Mouse (Mus musculus): ENCODE data around the gene Abhd4.

The Abhd4 gene

DNA sequence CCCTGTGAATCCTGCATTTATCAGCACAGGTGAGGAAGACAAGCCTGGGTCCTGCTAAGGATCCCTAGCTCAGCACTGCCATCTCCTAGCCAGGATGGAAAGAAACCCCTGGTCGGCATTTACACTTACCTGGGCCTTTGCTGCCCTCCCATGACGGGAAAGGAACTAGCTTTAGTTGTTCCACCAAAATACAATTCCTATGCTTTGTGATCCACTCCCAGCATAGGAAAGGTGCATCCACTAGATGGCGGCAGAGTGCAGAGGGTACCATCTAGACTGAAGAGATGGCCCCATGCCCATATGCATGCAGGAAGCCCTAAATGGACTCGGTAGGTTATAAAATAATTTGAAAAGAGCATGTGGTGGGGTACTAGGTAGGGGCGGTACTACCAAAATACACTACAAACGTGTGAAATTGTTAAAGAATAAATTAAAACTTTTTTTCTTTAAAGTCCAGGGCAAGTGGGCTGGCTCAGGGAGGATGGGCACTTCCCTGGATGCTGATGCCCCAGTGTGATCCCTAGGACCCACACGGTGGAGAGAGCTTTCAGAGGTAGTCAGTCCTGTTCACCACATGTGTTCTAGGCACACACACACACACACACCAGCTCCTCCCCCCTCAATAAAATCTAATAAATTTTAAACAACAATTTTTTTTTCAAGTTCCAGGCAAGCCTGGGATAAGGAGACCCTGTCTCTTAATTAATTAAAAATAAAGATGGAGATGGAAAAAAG is 14.8 kb upstream of the Abhd4 start:
- peak; percentile 84 for DNase-seq (ENCODE audit: low read depth)

DNA sequence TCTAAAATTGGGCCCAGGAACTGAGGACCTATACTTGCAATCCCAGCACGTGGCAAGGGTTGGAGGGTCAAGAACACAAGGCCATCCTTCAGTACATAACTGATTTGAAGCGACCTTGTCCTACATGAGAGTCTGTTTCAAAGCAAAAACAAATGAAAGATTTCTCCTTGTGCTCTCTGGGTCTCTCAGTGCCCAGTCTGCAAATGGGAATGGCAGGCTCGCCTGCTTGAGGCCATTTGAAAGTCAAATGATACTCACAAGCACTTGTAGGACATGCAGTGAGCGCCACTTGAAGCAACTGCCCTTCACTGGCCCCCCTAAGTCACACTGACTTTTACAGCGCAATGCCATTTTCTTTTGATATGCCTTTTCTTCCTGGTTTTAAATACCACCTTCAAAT is 13.4 kb upstream of the Abhd4 start:
- no peak for DNase-seq (ENCODE audit: low read depth)

- DNase-seq (ENCODE audit: low read depth), result no peak
These were observed 9.8 kb upstream of the Abhd4 start for GRCm38 (mm10) chr14:54244183-54244582.

DNA sequence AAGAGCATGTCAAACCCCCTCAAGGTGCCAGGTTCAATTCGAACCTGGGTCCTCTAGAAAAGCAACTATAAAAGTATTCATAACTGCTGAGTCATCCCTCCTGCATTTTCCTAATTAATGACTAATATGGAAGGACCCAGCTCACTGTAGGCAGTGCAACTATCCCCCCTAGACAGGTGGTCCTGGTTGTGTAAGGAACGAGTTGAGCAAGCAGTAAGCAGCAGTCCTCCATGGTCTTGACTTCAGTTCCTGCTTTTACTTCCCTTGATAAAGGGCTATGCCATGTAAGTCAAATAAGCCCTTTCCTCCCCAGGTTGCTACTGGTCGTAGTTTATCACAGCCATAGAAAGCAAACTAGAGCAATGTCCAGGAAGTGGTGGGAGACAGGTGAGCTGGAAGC is 7.8 kb upstream of the Abhd4 start:
- DNase-seq (ENCODE audit: low read depth), result peak; percentile 34

DNA sequence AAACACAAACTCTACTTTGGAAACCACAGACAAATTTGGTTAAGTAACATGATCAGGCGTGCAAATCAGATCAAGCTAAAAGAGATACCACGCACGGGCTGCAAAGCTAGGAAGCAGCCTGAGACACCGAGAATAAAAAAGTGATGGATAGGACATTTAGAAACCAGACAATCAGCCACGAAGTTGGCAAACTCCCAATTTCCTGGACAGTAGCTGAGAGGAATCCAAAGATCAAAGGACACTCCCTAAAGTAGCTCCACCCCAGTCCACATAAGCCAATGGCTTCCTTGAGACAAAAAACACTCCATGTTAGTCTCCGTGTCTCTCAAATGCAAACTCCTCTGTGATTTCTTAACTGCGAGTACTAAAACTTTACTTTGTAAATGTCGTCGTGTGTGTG is 4.7 kb upstream of the Abhd4 start:
- peak; percentile 73 for DNase-seq (ENCODE audit: low read depth)

DNA sequence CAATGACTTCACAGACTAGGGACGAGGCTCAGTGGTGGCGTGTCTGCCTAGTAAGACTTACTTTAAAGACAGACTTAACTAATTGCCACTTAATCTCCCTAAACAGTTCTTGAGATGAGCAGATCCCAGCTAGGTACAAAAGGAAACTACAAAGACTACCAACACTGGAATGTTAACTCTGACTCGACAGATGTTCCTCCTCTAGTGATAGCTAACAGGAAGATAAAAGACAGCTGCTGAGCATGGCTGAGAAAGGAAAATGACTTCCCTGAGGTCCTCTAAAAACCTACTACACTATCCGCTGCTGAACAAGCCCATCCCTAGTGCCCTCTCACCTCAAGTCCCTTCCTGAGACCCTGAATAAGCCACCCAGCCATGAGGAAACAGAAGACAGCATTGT is 3.9 kb upstream of the Abhd4 start:
- no peak for DNase-seq (ENCODE audit: low read depth)

GRCm38 (mm10) chr14:54254670-54255202 is 748 bp downstream of the Abhd4 start:
- DNase-seq (ENCODE audit: low read depth), result peak; percentile 51

- no peak for DNase-seq (ENCODE audit: low read depth)
These were observed 4.2 kb downstream of the Abhd4 start for GRCm38 (mm10) chr14:54258131-54258670.

DNA sequence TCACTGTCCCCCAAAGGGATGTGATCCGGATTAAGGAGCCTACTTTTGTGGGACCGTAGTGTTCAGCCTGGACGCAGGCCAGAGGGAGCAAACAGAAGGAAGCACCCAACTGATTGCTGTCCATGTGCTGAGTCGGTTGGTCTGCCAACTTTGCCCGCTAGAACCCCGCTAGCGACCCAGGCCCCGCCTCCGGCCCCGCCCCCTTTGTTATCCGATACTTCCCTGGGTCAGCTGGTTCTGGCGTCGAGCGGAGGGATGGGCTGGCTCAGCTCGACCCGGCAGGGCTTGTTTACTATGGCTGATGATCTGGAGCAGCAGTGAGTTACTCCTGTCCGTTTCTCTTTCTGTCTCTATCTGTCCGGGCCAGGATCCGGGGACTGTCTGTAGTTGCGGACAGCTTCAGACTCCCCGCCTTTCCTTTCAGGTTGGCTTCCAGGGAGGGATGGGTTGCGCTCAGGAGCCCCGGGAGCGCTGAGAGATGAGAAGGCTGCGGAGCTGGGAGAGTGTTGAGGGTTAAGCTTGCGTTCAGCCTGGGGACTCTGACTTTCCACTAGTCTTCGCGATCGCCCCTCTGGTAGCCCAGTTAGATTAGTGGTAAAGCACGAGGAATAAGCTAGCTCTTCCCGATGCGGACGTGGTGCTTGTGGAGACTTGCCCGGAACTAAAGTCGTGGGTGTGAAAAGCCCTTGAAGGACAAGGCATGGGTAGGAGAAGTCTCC is 5.2 kb downstream of the Abhd4 start:
- DNase-seq (ENCODE audit: low read depth), result peak; percentile 96

DNA sequence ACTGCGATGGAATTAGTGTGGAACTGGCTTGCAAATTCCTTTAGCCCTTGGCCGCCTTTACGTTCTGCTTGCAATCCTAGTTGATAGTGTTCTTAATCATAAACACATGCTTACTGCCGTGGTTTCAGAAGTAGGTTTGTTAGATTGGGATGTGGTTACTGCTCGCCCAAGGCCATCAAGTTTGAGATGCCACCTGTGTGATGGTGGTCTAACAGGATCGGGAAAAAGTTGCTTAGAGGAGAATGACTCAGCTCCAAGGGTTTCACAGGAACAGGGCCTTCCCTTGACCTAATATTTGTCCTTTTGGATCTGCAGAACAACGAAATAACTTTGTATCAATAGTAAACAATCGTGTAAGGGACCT is 5.7 kb downstream of the Abhd4 start:
- DNase-seq (ENCODE audit: low read depth), result peak; percentile 48

- DNase-seq (ENCODE audit: low read depth), result peak; percentile 11
These were observed 6.2 kb downstream of the Abhd4 start for GRCm38 (mm10) chr14:54260196-54260595.

DNA sequence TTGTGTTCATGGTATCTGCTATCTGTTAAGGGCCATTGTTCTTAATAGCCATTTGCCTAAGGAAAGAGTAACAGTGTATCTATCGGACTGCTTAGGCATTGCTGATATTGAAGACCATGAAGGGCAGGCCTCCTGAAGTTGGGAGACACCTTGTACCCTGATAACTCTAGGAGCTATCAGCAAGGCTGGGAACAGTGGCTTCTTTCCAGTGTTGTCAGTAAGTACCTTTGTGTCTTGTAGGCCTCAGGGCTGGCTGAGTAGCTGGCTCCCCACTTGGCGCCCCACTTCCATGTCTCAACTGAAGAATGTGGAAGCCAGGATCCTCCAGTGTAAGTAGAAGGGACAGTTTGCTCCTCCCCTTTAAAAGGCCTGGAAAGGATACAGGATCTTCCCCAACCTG is 7.4 kb downstream of the Abhd4 start:
- no peak for DNase-seq (ENCODE audit: low read depth)

- no peak for DNase-seq (ENCODE audit: low read depth)
These were observed 8.6 kb downstream of the Abhd4 start for GRCm38 (mm10) chr14:54262622-54263021.

DNA sequence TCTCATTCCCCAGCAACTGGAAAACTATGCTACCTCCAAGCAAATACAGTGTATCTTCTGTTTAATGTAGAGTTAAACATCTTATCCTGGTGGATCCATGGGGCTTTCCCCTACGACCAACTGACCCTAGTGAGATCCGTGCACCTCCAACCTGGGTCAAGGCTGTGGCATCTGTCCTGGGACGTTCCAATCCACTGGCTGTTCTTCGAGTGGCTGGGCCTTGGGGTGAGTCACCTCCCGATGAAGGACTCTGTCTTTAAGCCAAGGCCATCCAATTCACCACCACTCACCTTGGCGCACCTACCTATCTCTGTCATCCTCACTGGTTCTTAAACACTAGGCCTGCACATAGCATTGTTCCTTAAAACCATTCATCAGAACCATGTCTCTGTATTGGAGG is 9.1 kb downstream of the Abhd4 start:
- DNase-seq (ENCODE audit: low read depth), result no peak

DNA sequence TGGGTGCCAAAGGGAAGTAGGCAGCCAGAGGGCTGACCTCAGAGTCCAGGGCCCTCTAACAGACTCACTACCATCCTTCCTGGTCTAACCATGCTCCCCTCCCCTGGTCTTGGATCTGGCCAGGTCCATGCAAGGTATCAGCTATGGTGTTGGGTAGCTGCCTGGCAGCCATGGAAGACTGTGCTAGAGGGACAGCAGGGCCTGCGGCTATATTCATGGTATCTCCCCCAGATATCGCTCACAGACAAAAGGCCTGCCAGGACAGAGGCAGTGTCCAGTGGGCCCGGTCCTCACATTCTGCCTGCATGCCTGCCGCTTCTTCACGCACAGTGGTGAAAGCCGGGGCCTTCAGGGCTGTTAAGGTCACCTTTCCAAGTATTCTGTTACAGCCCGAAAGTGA is 10.2 kb downstream of the Abhd4 start:
- no peak for DNase-seq (ENCODE audit: low read depth)

DNA sequence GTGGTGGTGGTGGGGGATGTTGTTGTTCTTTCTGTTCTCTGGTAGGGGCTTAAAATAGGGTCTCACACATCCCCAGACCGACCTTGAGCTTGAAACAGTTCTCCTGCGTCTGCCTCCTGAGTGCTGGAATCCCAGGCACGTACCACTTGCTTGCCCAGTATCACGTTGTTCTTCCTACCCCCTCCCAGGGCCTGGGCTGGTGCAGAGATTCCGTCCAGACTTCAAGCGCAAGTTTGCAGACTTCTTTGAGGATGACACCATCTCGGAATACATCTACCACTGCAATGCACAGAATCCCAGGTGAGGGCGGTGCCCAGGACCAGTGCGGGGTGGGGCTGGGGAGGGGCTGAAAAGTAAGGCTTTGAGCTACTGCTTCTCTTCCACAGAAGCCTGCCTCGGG is 11.1 kb downstream of the Abhd4 start:
- DNase-seq (ENCODE audit: low read depth), result no peak

- no peak for DNase-seq (ENCODE audit: low read depth)
These were observed 12.0 kb downstream of the Abhd4 start for GRCm38 (mm10) chr14:54265951-54266350.

DNA sequence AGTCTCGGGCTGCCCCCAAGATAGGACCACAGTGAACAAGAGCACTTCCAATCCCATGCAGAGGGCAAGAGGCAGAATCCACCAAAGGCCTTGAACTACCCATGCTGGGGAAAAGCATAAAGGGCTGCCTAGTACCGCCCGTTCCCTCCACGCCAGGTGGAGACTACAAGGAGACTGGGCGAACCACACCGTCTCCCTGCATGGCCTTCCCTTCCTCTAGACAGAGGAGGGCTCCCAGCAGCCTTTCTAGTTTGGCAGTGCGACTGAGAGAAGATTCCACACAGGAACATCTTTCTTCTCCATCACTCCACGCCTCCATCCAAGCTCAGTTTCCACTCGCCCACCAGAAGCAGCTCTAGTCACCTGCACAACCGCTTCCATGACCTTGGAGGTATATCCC is 14.0 kb downstream of the Abhd4 start:
- DNase-seq (ENCODE audit: low read depth), result no peak

GRCm38 (mm10) chr14:54269566-54269965 is 15.6 kb downstream of the Abhd4 start:
- no peak for DNase-seq (ENCODE audit: low read depth)

- no peak for DNase-seq (ENCODE audit: low read depth)
These were observed 16.4 kb downstream of the Abhd4 start for GRCm38 (mm10) chr14:54270413-54270812.

DNA sequence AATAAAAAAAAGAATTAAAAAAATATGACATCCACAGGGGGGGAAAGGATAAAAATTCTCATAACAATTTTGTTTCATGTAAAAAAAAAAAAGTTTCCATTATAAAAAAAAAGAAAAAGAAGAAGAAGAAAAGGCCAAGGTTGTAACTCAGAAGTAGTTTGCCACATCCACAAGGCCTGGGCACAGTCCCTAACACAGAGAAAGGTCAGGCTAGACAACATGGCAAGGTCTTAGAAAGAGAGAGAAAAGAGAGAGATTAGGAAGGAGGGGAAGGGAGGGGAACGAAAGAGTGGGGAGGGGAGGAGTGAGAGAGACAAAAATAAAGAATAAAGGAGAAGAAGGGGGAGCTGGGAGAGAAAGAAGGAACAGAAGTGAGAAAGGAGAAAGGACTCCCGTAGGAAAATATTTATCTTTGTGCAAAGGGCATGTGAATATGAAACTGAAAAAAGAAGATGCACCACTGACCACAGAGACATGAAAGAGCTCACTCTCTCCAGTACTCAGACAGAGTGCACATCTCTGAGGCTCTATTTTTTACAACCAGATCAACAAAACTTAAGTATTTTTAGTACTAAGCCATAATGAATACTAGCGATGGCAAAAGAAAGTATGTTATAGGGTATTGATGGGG is 18.1 kb downstream of the Abhd4 start:
- DNase-seq (ENCODE audit: low read depth), result no peak

DNA sequence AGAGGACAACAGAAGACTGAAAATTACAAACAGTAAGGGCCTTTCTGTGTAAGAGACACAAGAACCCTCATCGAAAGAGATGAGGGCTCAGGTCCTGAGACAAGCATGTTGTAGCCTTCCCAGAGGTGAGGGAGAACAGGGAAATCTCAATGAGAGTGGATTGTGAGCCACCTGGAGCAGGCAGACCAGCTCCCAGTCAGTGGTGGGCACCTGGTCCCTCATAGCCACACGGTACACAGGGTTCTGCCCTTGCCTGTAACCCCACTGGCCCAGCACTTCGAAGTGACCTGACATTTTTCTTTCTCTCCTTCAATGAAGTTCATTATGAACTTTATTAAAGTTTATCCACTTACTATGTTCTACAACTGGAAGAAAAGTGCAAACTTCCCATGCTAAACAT is 18.7 kb downstream of the Abhd4 start:
- DNase-seq (ENCODE audit: low read depth), result no peak

DNA sequence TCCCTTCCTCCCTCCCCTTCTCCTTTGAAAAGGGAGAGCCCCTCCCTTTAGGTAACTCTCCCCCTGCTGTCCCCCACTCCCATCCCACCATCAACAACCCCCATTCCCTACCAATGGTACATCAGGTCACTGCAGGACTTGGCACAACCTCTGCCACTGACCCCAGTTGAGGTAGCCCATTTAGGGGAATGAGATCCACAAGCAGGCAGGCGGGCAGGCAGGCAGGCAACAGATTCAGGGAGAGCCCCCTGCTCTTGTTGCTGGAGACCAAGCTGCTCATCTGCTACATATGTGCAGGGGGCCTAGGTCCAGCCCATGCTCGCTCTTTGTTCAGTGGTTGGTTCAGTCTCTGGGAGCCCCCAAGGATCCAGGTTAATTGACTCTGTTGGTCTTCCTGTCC is 22.5 kb downstream of the Abhd4 start:
- DNase-seq (ENCODE audit: low read depth), result no peak

Data from 416B (cell line).